Mouse (Mus musculus) ovary, postnatal 10 days (tissue): ENCODE data around the gene Gm29423.
"Not testable (repeated sequence)": the region's sequence is repeated elsewhere in the genome, so short reads cannot be mapped to it uniquely, and the experiment has no call there.

ENCODE experiments used
- DNase-seq: peaks from one replicate; pipeline ENCODE4 v3.0.0; 2022; ENCODE audit warnings: low spot score

Gene Gm29423

GRCm38 (mm10) chrY:70303187-70303586 lies at the start of gene Gm29423, which contains the start of gene Gm29644:
Gene Gm29423, minus strand, starts transcription at chrY:70303287.
Gene Gm29644, minus strand, starts transcription at chrY:70303343.
- DNase-seq = not testable (repeated sequence)

GRCm38 (mm10) chrY:70273542-70273941 lies 29.5 kb downstream of the Gm29423 start, which contains the start of gene Gm21118:
Gene Gm21118, minus strand, starts transcription at chrY:70273642.
- DNase-seq = not testable (repeated sequence)
